ENCODE assay signal across 8 mouse cellular contexts in genomic region chr14:62837641-62838252, GRCm38 (mm10). TPM values are rescaled to one million over a fixed set of nuclear protein-coding genes. Genes with fewer than 3 reads are reported as not detected.
DNase-seq lines count a peak whose midpoint lies in the region; ATAC-seq and TF ChIP-seq lines count a peak whose summit lies in the region.

Gene Wdfy2 (plus strand): TSS chr14:62837678.

- peak within 1 kb of the TSS; percentile 75 for H3K9ac ChIP-seq in embryonic facial prominence, embryonic 15.5 days

- no peaks in the 10 kb centered on the region for H3K27me3 ChIP-seq in E14TG2a.4 (ENCODE audit: insufficient read depth, low read length)
- no peaks in the 10 kb centered on the region for H3K27me3 ChIP-seq in embryonic facial prominence, embryonic 15.5 days

- peak within 1 kb of the TSS; percentile 83 for H3K27ac ChIP-seq in embryonic facial prominence, embryonic 15.5 days (replicated peaks)

- TF ChIP-seq CTCF in E14TG2a.4 (conservative IDR thresholded peaks at IDR 0.05; ENCODE audit: low read length), result no peak

- peak within 1 kb of the TSS; percentile 99 for H3K4me3 ChIP-seq in E14TG2a.4 (replicated peaks; ENCODE audit: low read length)
- H3K4me3 ChIP-seq in embryonic facial prominence, embryonic 15.5 days (replicated peaks), result peak within 1 kb of the TSS; percentile 94

- H3K4me1 ChIP-seq in E14TG2a.4 (replicated peaks; ENCODE audit: low read depth, low read length), result peaks cover 31% of the 10 kb centered on the region
- H3K4me1 ChIP-seq in embryonic facial prominence, embryonic 15.5 days, result peaks cover 17% of the 10 kb centered on the region

- H3K36me3 ChIP-seq in E14TG2a.4 (ENCODE audit: insufficient read depth, low read length), result no peaks in the 10 kb centered on the region
- H3K36me3 ChIP-seq in embryonic facial prominence, embryonic 15.5 days, result no peaks in the 10 kb centered on the region

- peak; percentile 9; the same call in 1 of the 2 replicates for ATAC-seq in embryonic facial prominence, embryonic 15.5 days (ENCODE audit: insufficient number of reproducible peaks, low FRiP score, low TSS enrichment, low read depth)
- ATAC-seq in hematopoietic stem cell, adult 5-6 weeks (replicated peaks in 1 of 2; ENCODE audit: insufficient read depth in 1 of 2, low FRiP score in 2 of 2, low TSS enrichment in 1 of 2, low read depth in 1 of 2, poor library complexity in 2 of 2, severe bottlenecking in 2 of 2), result 0 out of 4 replicates have a peak, but pooled peaks of 1 of the 2 experiments have one; percentile 7

- H3K4me2 ChIP-seq in embryonic facial prominence, embryonic 15.5 days (replicated peaks), result peak within 1 kb of the TSS; percentile 70

- DNase-seq in MN1 (ENCODE audit: low spot score), result peak; percentile 48
- DNase-seq in layer of hippocampus, postnatal 36 days, result no peak
- DNase-seq in lung, postnatal 10 days, result peak; percentile 60
- peak; percentile 28 for DNase-seq in ovary, postnatal 14 days (ENCODE audit: low spot score)
- DNase-seq in thymus, postnatal 0 days (ENCODE audit: low spot score), result no peak

- H3K9me3 ChIP-seq in E14TG2a.4 (ENCODE audit: low read length), result no peaks in the 10 kb centered on the region
- H3K9me3 ChIP-seq in embryonic facial prominence, embryonic 15.5 days (replicated peaks), result no peaks in the 10 kb centered on the region

- WGBS in embryonic facial prominence, embryonic 15.5 days, result under 1% methylated on average over 46 of the region's 49 CpGs

RNA-seq across cellular contexts. Expression of gene Wdfy2, which starts in this region (rescaled TPM):
- polyA plus RNA-seq in embryonic facial prominence, embryonic 15.5 days (2015; fragmentation: Nextera tagmentation; extraction: Ambion mirVana), result 8.0 and 8.2 TPM in 2 replicates
- 31.4 and 35.4 TPM in 2 replicates for total RNA-seq in hematopoietic stem cell, adult 5-6 weeks (2017)
- total RNA-seq in layer of hippocampus, postnatal 36 days (2021), result 10 to 100 TPM; 16.3 to 16.6 TPM
- polyA plus RNA-seq in thymus, postnatal 0 days (2015; fragmentation: Nextera tagmentation; extraction: Ambion mirVana), result 4.2 and 5.1 TPM in 2 replicates

Comparison
In these comparisons a context has a peak if more than half of its experiments do, and no peak if none do; other contexts are left out.
1. DNase-seq: peak in MN1 (single experiment), lung, postnatal 10 days (single experiment) and ovary, postnatal 14 days (single experiment); none in layer of hippocampus, postnatal 36 days (0 of 2) and thymus, postnatal 0 days (single experiment).